Mouse (Mus musculus): ENCODE measurements around the gene Cdkn2b. TPM values are rescaled to one million over a fixed set of nuclear protein-coding genes. Genes with fewer than 3 reads are reported as not detected.

The Cdkn2b gene
- under 1 TPM in 1 of 2 experiments, not detected in 1; 0.47 TPM for total RNA-seq (2023)

GRCm38 (mm10) chr4:89310491-89311254 lies at the start of gene Cdkn2b:
Cdkn2b (minus strand) TSS chr4:89311039.

GRCm38 (mm10) chr4:89294486-89295440 lies 16.1 kb downstream of the Cdkn2b start, which contains the start of gene Cdkn2a:
Cdkn2a (minus strand) TSS chr4:89294653.

Other genes with a start within 250 kb of the Cdkn2b start
- 10 to 100 TPM; 14.6 to 16.1 TPM for gene Mtap, start 173.9 kb downstream of the Cdkn2b start, total RNA-seq (2023)
- under 1 TPM in 1 of 2 experiments, not detected in 1; 0.85 TPM for gene Cdkn2a, start 16.4 kb downstream of the Cdkn2b start, total RNA-seq (2023)

Data from monocyte, adult 59 days (primary cell).